Mouse (Mus musculus) retina, postnatal 7 days (tissue): ENCODE data around the gene Fam20a.

Experiments
- DNase-seq: peaks from one replicate; pipeline ENCODE4 v3.0.0-alpha.2; 2012; ENCODE audit warnings: low read depth, low spot score

Gene Fam20a

DNA sequence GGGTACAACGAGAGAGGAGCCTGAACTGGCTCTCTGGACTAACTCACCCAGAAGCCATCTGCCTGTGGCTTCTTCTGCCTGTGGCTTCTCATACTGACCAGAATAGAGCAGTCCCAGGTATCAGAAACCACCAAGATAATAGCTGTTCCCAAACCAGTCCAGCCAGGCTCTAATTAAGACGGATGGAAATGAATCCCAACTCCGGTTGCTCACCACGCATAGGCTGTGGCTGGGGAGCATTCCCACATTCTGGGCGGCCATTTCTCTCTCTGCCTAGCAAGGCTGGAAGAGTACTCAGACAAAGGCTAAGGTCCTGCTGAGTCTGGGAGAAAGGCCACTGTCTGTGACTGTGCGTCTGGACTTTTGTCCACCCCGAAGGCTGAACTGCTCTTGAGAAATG, 5.1 kb downstream of the Fam20a start:
- no peak for DNase-seq

DNA sequence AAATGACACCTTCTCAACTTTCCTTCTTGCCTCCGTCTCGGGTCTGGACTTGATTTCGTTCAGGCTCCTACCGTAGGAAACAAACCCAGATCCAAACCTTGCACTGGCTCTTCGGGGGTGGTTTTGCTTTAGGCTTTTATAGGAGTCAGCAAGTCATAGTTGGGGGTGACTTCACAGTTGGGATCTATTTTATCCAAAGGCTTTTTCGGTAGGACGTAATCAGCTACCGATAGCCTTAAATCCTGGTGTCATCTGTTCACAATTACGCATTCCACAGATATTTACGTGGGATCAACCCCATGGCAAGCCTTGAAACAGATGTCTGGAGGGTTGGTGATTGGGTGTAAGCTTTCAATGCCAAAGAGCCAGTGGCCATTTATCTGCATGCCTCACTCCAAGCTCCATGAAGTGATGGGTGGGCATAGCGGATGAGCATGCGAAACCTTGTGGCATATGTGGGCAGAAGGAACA, 6.7 kb downstream of the Fam20a start:
- DNase-seq = no peak

- DNase-seq = no peak
Measured at GRCm38 (mm10) chr11:109714341-109715247, 7.5 kb downstream of the Fam20a start.

GRCm38 (mm10) chr11:109709501-109709900, 12.6 kb downstream of the Fam20a start:
- no peak for DNase-seq

- DNase-seq = no peak
Measured at GRCm38 (mm10) chr11:109708786-109709185, 13.3 kb downstream of the Fam20a start.

DNA sequence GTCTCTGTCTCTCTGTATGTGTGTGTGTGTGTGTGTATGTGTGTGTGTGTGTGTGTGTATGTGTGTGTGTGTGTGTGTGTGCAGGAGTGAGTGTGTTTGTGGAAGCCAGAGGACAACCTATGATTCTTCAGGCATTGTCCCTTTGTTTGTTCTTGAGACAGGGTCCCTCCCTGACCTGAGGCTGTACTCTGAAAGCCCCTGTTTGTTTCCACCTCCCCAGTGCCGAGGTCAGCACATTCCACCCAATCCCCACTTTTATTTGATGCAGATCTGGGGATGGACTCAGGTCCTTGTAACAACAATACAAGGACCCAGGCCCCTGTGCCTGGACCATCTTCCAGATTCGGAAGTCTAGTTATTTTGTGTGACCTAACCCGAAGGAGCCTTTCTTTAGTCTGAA, 14.6 kb downstream of the Fam20a start:
- DNase-seq = no peak

- no peak for DNase-seq
Measured at GRCm38 (mm10) chr11:109706586-109706985, 15.5 kb downstream of the Fam20a start.

GRCm38 (mm10) chr11:109706055-109706412, 16.0 kb downstream of the Fam20a start:
- no peak for DNase-seq

DNA sequence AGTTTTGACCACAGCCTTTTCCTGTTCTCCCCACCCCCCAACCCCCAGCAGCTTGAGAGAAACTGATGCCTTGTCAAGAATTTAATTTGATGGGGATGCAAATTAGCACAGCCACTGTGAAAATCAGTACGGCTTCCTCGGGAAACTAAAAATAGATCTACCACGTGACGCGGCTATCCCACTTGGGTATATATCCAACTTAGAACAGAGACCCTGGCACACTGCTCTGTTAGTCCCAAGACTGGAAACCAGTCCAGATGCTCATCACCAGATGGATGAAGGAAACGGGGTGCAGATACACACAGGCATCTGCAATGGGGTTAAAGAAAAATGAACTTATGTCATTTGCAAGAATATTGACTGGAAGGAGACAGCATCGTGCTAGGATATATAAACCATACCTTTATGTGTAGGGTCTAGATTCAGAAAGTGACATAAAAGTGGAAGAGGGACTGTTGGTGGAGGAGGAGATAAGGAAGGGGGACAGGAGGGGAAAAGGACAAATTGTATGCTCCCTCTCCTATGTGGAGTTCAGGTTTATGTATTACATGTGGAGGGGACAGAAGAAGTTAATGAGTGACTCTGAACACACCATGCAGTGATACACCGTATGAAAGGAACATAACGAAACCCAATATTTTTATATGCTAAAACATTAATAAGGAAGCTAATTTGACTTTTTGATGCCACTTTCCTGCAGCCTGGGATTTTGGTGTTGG, 16.6 kb downstream of the Fam20a start:
- no peak for DNase-seq

- no peak for DNase-seq
Measured at GRCm38 (mm10) chr11:109704311-109705205, 17.5 kb downstream of the Fam20a start.

DNA sequence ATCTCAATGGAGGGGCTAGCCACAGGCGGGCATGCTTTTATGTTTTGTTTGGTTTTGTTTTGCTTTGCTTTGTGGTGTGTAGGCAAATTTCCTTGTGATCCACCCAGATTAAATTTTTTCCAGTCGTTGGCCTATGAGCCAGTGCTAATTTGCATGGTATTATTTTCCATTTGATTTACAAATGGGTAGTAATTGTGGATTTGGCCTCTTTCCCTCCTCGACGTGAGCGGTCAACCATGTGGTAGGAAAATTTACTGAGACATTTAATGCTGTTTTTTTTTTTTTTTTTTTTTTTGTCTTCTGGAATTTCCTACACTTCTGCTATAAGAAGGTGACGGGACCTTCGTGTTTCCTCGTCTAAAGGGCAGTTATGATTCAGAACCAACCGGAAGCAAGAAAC, 18.2 kb downstream of the Fam20a start:
- no peak for DNase-seq

GRCm38 (mm10) chr11:109702031-109702815, 19.9 kb downstream of the Fam20a start:
- no peak for DNase-seq

- DNase-seq = peak; percentile 23
Measured at GRCm38 (mm10) chr11:109700761-109701160, 21.3 kb downstream of the Fam20a start.

DNA sequence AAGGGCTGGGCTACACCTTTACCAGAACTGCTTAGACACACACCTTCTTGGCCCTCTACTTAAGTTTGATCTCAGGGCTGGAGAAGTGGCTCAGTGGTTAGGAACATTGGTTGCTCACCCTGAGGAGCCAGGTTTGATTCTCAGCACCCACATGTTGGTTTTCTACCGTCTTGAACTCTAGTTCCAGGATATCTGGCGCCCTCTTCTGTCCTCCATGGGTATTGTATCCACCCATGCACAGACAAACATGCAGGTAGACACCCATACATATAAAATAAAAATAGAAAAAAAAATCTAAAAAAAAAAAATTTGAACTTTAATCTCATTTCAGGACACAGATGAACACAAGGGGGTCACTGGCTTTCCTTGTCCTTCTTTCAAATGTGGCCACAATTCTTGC, 22.3 kb downstream of the Fam20a start:
- no peak for DNase-seq

GRCm38 (mm10) chr11:109698740-109699139, 23.3 kb downstream of the Fam20a start:
- DNase-seq = no peak

DNA sequence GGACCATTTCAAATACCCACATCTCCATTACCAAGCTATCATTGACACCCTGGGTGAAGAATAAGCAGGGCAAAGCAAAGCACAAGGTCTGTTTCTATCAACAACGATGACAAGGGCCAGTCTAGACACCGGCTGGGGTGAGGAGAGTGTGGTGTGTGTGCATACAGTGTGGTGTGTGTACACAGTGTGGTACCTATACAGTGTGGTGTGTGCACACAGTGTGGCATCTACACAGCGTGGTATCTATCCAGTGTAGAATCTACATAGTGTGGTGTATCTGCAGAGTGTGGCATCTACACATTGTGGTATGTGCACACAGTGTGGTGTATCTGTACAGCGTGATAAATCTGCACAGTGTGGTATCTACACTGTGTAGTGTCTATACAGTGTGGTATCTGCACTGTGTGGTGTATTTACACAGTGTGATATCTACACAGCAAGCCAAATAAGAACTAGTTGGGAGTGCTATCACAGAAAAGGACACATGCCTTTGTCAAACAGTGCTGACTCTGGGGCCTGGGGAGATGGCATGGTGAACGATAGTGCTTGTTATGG, 24.9 kb downstream of the Fam20a start:
- no peak for DNase-seq

GRCm38 (mm10) chr11:109696519-109696918, 25.6 kb downstream of the Fam20a start:
- no peak for DNase-seq

DNA sequence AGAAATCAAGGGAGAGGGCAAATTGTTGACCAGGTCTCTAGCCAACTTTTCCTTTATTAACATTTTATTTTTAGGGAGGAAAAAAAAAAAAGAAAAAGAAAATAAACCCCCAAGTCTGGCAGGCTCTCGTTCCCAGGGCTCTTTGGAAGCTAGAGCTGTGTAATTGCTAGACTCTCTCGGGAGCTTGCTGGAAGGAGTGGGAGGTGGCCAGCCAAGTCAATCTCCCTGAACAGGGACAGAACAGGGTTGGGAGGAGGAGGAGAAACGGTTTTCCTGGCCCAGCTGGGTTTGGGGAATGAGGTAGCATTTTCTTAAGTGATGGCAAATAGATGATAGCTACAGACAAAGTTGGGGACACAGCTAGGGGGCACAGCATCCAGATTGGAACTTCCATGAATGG, 29.3 kb downstream of the Fam20a start:
- DNase-seq = no peak

GRCm38 (mm10) chr11:109689539-109689938, 32.5 kb downstream of the Fam20a start:
- no peak for DNase-seq

DNA sequence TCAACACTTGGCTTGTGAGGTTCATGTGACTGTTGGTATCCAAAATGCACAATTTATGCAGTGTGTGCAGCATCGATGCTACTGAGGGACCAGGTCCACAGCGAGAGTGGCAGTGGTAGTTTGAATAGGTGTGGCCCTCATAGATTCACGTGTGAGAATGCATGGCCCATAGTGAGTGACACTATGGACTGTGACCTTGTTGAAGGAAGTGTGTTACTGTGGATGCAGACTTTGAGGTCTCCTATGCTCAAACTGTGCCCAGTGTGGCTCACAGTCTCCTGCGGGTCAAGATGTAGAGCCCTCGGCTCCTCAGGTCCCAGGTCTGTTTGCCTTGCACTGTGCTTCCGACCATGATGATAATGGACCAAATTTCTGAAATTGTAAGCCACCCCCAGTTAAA, 39.9 kb downstream of the Fam20a start:
- no peak for DNase-seq

DNA sequence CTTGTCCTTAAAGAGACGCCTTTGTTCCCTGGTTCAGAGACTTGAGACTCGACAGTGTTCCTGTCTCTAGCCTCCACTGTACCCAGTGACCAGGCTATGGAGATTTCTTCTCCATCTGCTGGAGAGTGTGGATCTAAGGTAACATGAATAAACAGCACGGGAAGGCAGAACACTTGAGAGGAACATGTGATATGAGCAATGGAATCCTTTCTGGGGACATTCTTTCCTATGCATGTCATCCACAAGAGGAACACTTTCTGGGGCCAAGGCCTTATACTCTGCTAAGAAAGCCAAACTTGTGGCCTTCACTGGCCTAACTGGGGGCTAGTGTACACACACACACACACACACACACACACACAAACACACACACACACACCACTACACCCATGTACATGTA, 40.5 kb downstream of the Fam20a start:
- no peak for DNase-seq
